Mouse (Mus musculus) activated CD4-positive, CD25-positive, alpha-beta regulatory T cell (primary cell): ENCODE measurements around the gene Rdh16f2. TPM values are rescaled to one million over a fixed set of nuclear protein-coding genes. Genes with fewer than 3 reads are reported as not detected.

Experiments used
- polyA plus RNA-seq, 2 experiments: library from polyadenylated mRNA; unstranded; fragments of 100-300 nt; shearing (Covaris generic); gene quantifications; one replicate each; pipeline ENCODE4 v1.2.1; 2017

Gene Rdh16f2
- polyA plus RNA-seq = not detected

DNA sequence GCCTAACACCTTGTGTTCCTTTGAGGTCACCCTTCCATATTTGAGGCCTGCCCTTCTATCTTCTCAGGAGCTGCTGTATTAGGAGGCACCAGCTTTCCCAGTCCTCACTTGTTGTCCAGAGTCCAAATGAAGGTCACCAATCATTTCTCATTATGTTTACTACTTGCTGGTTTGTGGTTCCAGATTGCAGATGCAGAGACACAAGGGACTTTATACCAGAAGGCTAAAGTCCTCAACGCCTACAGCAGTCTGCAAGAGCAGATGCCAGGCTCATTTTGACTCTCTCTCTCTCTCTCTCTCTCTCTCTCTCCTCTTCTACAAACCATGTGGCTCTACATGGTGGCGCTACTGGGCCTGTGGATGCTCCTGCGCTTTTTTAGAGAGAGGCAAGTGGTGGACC is at the start of gene Rdh16f2:
Gene Rdh16f2 (plus strand): TSS at position 243 of the 400 bp plus-strand sequence.

DNA sequence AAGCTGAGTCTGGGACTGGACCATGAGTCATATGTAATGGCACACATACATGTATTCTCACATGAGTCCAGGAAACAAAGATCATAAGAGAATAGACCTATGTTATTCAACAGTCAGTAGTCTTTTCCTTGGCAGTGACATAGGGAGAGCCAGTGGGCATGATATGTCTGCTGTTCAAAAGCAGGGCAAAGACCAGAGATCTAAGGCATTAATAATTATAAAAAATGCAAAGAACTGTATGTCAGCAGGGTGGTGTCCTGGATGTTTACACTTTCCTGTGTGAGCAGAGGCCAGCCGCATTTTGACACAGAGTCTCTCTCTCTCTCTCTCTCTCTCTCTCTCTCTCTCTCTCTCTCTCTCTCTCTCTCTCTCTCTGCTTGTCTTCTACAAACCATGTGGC is 16.6 kb upstream of the Rdh16f2 start, which contains the start of gene Rdh19:
Gene Rdh19 (plus strand): TSS at position 301 of the 400 bp plus-strand sequence.

DNA sequence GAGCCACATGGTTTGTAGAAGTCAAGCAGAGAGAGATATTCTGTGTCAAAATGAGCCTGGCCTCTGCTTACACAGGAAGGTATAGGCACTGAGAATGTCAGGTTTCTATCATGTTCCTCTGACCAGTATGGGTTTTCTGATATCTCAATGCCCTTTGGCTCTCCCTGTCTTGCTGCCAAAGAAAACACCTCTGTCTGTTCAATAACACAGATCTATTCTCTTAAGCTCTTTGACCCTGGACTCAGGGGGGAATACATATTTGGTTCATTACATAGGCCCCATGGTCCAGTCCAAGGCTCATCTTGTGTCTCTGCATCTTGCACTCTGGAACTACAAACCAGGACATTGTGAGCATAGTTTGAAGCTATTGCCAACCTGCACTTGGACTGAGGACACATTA is 22.3 kb downstream of the Rdh16f2 start, which contains the start of gene Rdh7:
Gene Rdh7 (minus strand): TSS at position 213 of the 400 bp plus-strand sequence.

DNA sequence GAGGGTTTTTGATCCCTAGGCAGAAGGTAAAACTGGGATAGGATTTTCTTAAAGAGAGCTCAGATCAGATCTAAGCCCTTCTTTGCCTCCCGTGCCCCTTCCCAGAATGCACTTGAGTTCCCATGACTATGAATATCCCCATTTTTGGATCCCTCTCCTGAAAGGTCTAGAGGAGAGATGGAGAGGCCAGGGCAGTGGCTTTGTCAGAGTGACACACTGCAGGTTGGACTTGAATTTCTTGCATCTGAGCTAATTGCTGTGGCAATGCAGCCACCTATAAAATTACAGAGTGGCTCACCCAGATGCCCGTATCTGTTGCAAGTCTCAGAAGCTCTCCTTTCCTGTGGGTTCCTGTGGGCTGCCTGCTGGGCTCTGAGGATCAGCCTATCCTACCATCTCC is 31.9 kb downstream of the Rdh16f2 start, which contains the start of gene Sdr9c7:
Gene Sdr9c7 (plus strand): TSS at position 301 of the 400 bp plus-strand sequence.

Other genes with a start within 250 kb of the Rdh16f2 start
- 1 to 10 TPM in 1 of 2 experiments, under 1 TPM in 1; 0.76 to 2.4 TPM for gene Lrp1, start 245.3 kb upstream of the Rdh16f2 start, polyA plus RNA-seq
- gene Stat6, start 223.5 kb upstream of the Rdh16f2 start, polyA plus RNA-seq = 100 to 1,000 TPM; 127 to 180 TPM
- gene Nemp1, start 199.6 kb upstream of the Rdh16f2 start, polyA plus RNA-seq = 1 to 10 TPM; 5.5 to 6.7 TPM
- 10 to 100 TPM; 31.4 to 62.9 TPM for gene Nab2, start 197.9 kb upstream of the Rdh16f2 start, polyA plus RNA-seq
- not detected for gene Myo1a, start 161.3 kb upstream of the Rdh16f2 start, polyA plus RNA-seq
- not detected for gene Tac2, start 142.0 kb upstream of the Rdh16f2 start, polyA plus RNA-seq
- gene Zbtb39, start 126.9 kb upstream of the Rdh16f2 start, polyA plus RNA-seq = under 1 TPM; 0.17 to 0.36 TPM
- gene Gpr182, start 114.7 kb upstream of the Rdh16f2 start, polyA plus RNA-seq = under 1 TPM in 1 of 2 experiments, not detected in 1; 0.34 TPM
- gene Rdh1, start 106.8 kb upstream of the Rdh16f2 start, polyA plus RNA-seq = under 1 TPM; 0.11 to 0.21 TPM
- gene Rdh16f1, start 106.7 kb upstream of the Rdh16f2 start, polyA plus RNA-seq = 1 to 10 TPM in 1 of 2 experiments, not detected in 1; 1.4 TPM
- under 1 TPM in 1 of 2 experiments, not detected in 1; 0.52 TPM for gene Rdh9, start 90.1 kb upstream of the Rdh16f2 start, polyA plus RNA-seq
- under 1 TPM in 1 of 2 experiments, not detected in 1; 0.32 TPM for gene Rdh16, start 65.3 kb upstream of the Rdh16f2 start, polyA plus RNA-seq
- not detected for gene Rdh19, start 16.5 kb upstream of the Rdh16f2 start, polyA plus RNA-seq
- under 1 TPM in 1 of 2 experiments, not detected in 1; 0.29 TPM for gene Rdh7, start 22.3 kb downstream of the Rdh16f2 start, polyA plus RNA-seq
- gene Sdr9c7, start 32.0 kb downstream of the Rdh16f2 start, polyA plus RNA-seq = not detected
- under 1 TPM in 1 of 2 experiments, not detected in 1; 0.42 TPM for gene Hsd17b6, start 141.1 kb downstream of the Rdh16f2 start, polyA plus RNA-seq
- gene Prim1, start 148.7 kb downstream of the Rdh16f2 start, polyA plus RNA-seq = 10 to 100 TPM; 22.4 to 26.6 TPM
- 100 to 1,000 TPM; 601 to 712 TPM for gene Naca, start 169.1 kb downstream of the Rdh16f2 start, polyA plus RNA-seq
- 10 to 100 TPM; 92.6 to 99.4 TPM for gene Ptges3, start 192.5 kb downstream of the Rdh16f2 start, polyA plus RNA-seq
- gene Atp5b, start 216.8 kb downstream of the Rdh16f2 start, polyA plus RNA-seq = 1,000 to 10,000 TPM; 1,203 to 1,225 TPM
- 10 to 100 TPM; 52.9 to 72.5 TPM for gene Baz2a, start 225.1 kb downstream of the Rdh16f2 start, polyA plus RNA-seq